Comparison of ENCODE assay signal across 8 mouse cellular contexts in the genomic region with DNA sequence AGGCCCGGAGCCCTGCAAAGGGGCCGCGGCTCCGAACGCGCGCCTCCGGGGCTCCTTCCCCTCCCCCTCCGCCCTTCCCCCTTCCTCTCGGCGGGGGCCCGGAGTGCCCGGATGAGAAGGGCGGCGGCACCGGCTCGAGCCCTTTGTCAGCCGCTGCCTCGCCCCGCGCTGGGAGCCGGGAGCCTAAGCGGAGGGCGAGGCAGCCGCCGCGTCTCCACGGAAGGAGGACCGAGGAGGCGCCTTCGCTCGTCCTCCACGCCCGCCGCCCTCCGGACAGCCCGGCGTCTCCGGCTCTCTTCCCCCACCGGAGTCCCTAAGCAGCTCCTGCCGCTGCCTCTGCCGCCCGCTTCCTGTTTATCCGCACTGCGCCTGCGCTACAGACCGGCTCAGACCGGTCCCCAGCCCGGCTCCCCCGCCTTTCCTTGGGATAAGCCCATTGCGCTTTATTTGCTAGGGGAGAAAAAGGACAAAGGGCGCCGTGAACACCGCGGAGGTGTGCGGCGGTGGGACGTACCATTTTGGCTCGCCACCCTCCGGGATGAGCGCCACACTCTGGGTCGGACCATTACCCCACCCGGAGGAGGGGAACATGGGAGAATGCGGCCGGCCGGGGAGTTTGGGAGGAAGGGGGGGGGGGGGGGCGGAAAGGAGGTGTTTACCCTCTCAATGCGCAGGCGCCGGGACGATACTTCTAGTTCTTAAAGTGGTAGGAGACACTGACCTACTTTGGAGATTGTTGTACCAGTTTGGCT. TPM values are rescaled to one million over a fixed set of nuclear protein-coding genes. Genes with fewer than 3 reads are reported as not detected.
DNase-seq lines count a peak whose midpoint lies in the region; ATAC-seq and TF ChIP-seq lines count a peak whose summit lies in the region.

Gene Mgea5 (minus strand): TSS at position 657 of the 752 bp plus-strand sequence.

- H3K27me3 ChIP-seq in megakaryocyte, embryonic 14.5 days (replicated peaks): no peaks in the 10 kb centered on the region

- peaks cover 33% of the 10 kb centered on the region for H3K36me3 ChIP-seq in megakaryocyte, embryonic 14.5 days (replicated peaks; ENCODE audit: low read length)

- peak within 1 kb of the TSS; percentile 93 for H3K4me3 ChIP-seq in cortical plate, adult 2 months (ENCODE audit: insufficient read depth, low read length)
- H3K4me3 ChIP-seq in megakaryocyte, embryonic 14.5 days (replicated peaks): peak within 1 kb of the TSS; percentile 94

- peak; percentile 90 for TF ChIP-seq POLR2A in cortical plate, adult 2 months (IDR thresholded peaks at IDR 0.05; ENCODE audit: extremely low read depth, insufficient read depth, low read length)

- TF ChIP-seq CTCF in cortical plate, adult 2 months (IDR thresholded peaks at IDR 0.05; ENCODE audit: extremely low read depth, insufficient read depth, low read length): no peak

- no peaks in the 10 kb centered on the region for H3K9me3 ChIP-seq in megakaryocyte, embryonic 14.5 days

- peak; percentile 93 for ATAC-seq in activated CD4-positive, CD25-positive, alpha-beta regulatory T cell, adult 4 months

- peaks cover 8% of the 10 kb centered on the region for H3K4me1 ChIP-seq in cortical plate, adult 2 months (ENCODE audit: control insufficient read depth, insufficient read depth, low read length)
- H3K4me1 ChIP-seq in megakaryocyte, embryonic 14.5 days: peaks cover 50% of the 10 kb centered on the region

- peak; percentile 96 to 97 for DNase-seq in gastrocnemius, adult 8-10 months (ENCODE audit: low spot score in 2 of 2)
- DNase-seq in hindlimb bud, embryonic 11.5 days (ENCODE audit: extremely low spot score, low read depth, low spot score): peak; percentile 89
- DNase-seq in left cerebral cortex, adult 8-10 months (ENCODE audit: low spot score in 2 of 2): peak; percentile 93 to 98
- DNase-seq in right cerebral cortex, postnatal 10 days (ENCODE audit: low spot score in 2 of 2): peak; percentile 99
- peak; percentile 92 for DNase-seq in urinary bladder, postnatal 25 days (ENCODE audit: low spot score)

- H3K27ac ChIP-seq in cortical plate, adult 2 months (ENCODE audit: insufficient read depth, low read length): peak within 1 kb of the TSS; percentile 88

RNA-seq across cellular contexts. Expression of gene Mgea5, which starts in this region (rescaled TPM):
- 100 to 1,000 TPM; 146 to 151 TPM for polyA plus RNA-seq in activated CD4-positive, CD25-positive, alpha-beta regulatory T cell, adult 4 months (2017; shearing (Covaris generic))
- 134 and 137 TPM in 2 replicates for polyA plus RNA-seq in cortical plate, adult 2 months (2012; rRNA removed)
- total RNA-seq in gastrocnemius, adult 8-10 months (2022): 10 to 100 TPM; 32.7 to 43.3 (median 39.8) TPM
- 100 to 1,000 TPM; 142 to 157 (median 154) TPM for total RNA-seq in left cerebral cortex, adult 8-10 months (2022)
- 1.5 and 9.8 TPM in 2 replicates for polyA plus RNA-seq in megakaryocyte, embryonic 14.5 days (2012; ENCODE audit: insufficient read depth, low replicate concordance)

Comparison
In these comparisons a context has a peak if more than half of its experiments do, and no peak if none do; other contexts are left out.
1. Peak in every context shown above with its lines: DNase-seq, ATAC-seq, H3K4me3 ChIP-seq and H3K27ac ChIP-seq.
2. RNA of gene Mgea5 (polyA plus RNA-seq): 146 to 151 TPM in activated CD4-positive, CD25-positive, alpha-beta regulatory T cell, adult 4 months and 134 to 137 TPM in cortical plate, adult 2 months; 1.5 to 9.8 TPM in megakaryocyte, embryonic 14.5 days; every median in the first group is over 10 times any median in the second.